Mouse (Mus musculus): Measurements from ENCODE around the gene Kcng1. TPM values are rescaled to one million over a fixed set of nuclear protein-coding genes. Genes with fewer than 3 reads are reported as not detected.

Kcng1 gene
- polyA plus RNA-seq, 1 experiment = not detected

- TF ChIP-seq CTCF (IDR thresholded peaks at IDR 0.05; ENCODE audit: insufficient read depth, low read depth, low read length) (no peak), POLR2A (IDR thresholded peaks at IDR 0.05; ENCODE audit: insufficient read depth, low read depth, low read length) (no peak)
- Histone ChIP-seq H3K27ac (ENCODE audit: insufficient read depth, low read depth, low read length) (no peak overlapping the region), H3K4me3 (ENCODE audit: insufficient read depth, low read depth, low read length) (no peak overlapping the region), H3K4me1 (ENCODE audit: control insufficient read depth, insufficient read depth, low read length) (no peaks in the 10 kb centered on the region)
- WGBS = 85% methylated on average over 8 of the region's 8 CpGs
Measured at GRCm38 (mm10) chr2:168299650-168300049, 18.1 kb upstream of the Kcng1 start.

DNA sequence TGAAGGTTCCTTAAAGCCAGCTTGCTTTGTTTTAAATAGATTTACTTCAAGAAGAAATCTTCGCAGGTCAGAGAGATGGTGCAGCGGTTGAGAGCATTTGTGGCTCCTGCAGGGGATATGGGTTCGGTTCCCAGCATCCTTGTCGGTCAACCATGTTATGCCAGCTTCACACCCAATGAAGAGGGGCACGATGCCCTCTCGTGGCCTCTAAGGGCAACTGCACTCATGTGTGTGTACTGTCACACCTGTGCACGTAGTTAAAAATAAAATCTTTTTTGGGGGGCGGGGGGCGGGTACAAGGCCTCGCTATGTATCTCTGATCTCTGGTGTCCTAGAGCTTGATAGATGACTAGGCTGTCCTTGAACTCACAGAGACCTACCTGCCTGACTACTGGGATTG, 15.0 kb upstream of the Kcng1 start:
- no peak overlapping the region for H3K4me3 ChIP-seq (ENCODE audit: insufficient read depth, low read depth, low read length)

DNA sequence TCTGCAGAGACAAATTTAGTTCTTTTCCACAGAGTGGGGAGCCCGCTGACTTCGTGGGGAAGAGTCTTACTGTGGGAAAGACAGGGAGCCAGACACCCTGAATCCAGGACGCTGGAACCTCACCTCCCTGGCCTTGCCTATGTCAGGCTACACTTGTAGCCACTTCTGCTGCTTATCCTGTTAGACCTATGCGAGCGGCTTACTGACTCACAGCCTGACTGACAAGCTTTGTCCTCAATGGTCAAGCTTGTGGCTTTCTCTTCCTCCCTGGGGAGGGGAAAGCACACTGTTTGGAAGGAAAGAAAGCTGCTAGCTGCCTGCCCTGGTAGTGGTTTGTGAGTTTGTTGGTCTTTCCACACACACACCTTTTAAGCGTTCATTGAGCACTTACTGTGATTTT, 11.0 kb upstream of the Kcng1 start:
- H3K4me1 ChIP-seq (ENCODE audit: control insufficient read depth, insufficient read depth, low read length) = no peaks in the 10 kb centered on the region
- 59% methylated on average over 6 of the region's 6 CpGs for WGBS

More for the DNA sequence above, 15.0 kb upstream of the Kcng1 start:
- no peaks in the 10 kb centered on the region for H3K4me1 ChIP-seq (ENCODE audit: control insufficient read depth, insufficient read depth, low read length)
- no peak overlapping the region for H3K27ac ChIP-seq (ENCODE audit: insufficient read depth, low read depth, low read length)
- TF ChIP-seq POLR2A (IDR thresholded peaks at IDR 0.05; ENCODE audit: insufficient read depth, low read depth, low read length) = no peak
- TF ChIP-seq CTCF (IDR thresholded peaks at IDR 0.05; ENCODE audit: insufficient read depth, low read depth, low read length) = no peak
- WGBS = 90% methylated on average over 10 of the region's 10 CpGs

GRCm38 (mm10) chr2:168292041-168292440, 10.5 kb upstream of the Kcng1 start:
- no peaks in the 10 kb centered on the region for H3K4me1 ChIP-seq (ENCODE audit: control insufficient read depth, insufficient read depth, low read length)
- no peak overlapping the region for H3K4me3 ChIP-seq (ENCODE audit: insufficient read depth, low read depth, low read length)
- H3K27ac ChIP-seq (ENCODE audit: insufficient read depth, low read depth, low read length) = no peak overlapping the region
- TF ChIP-seq POLR2A (IDR thresholded peaks at IDR 0.05; ENCODE audit: insufficient read depth, low read depth, low read length) = no peak
- TF ChIP-seq CTCF (IDR thresholded peaks at IDR 0.05; ENCODE audit: insufficient read depth, low read depth, low read length) = no peak
- WGBS = 29% methylated on average over 10 of the region's 10 CpGs

More for the DNA sequence above, 11.0 kb upstream of the Kcng1 start:
- no peak overlapping the region for H3K27ac ChIP-seq (ENCODE audit: insufficient read depth, low read depth, low read length)
- H3K4me3 ChIP-seq (ENCODE audit: insufficient read depth, low read depth, low read length) = no peak overlapping the region
- TF ChIP-seq CTCF (IDR thresholded peaks at IDR 0.05; ENCODE audit: insufficient read depth, low read depth, low read length) (no peak), POLR2A (IDR thresholded peaks at IDR 0.05; ENCODE audit: insufficient read depth, low read depth, low read length) (no peak)

DNA sequence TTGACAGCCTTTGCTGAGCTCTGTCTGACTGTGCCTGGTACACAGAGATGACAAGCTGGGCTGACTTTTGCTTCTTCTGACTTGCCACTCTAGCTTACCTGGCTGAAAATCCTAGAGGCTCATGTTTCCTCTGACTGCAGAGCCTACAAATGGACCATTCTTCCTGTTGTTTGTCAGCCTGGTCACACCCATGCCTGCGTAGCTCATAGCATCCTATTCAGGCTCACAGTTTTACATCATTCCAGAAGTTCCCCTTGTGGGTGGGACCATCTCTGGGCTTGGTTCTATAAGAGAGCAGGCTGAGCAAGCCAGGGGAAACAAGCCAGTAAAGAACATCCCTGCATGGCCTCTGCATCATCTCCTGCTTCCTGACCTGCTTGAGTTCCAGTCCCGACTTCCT, 8.3 kb upstream of the Kcng1 start:
- Histone ChIP-seq H3K4me3 (ENCODE audit: insufficient read depth, low read depth, low read length) (no peak overlapping the region), H3K4me1 (ENCODE audit: control insufficient read depth, insufficient read depth, low read length) (no peaks in the 10 kb centered on the region), H3K27ac (ENCODE audit: insufficient read depth, low read depth, low read length) (no peak overlapping the region)
- 87% methylated on average over 2 of the region's 2 CpGs for WGBS
- TF ChIP-seq CTCF (IDR thresholded peaks at IDR 0.05; ENCODE audit: insufficient read depth, low read depth, low read length) (no peak), POLR2A (IDR thresholded peaks at IDR 0.05; ENCODE audit: insufficient read depth, low read depth, low read length) (no peak)

GRCm38 (mm10) chr2:168289016-168289415, 7.5 kb upstream of the Kcng1 start:
- 57% methylated on average over 9 of the region's 9 CpGs for WGBS
- H3K4me1 ChIP-seq (ENCODE audit: control insufficient read depth, insufficient read depth, low read length) = no peaks in the 10 kb centered on the region
- TF ChIP-seq POLR2A (IDR thresholded peaks at IDR 0.05; ENCODE audit: insufficient read depth, low read depth, low read length) (no peak), CTCF (IDR thresholded peaks at IDR 0.05; ENCODE audit: insufficient read depth, low read depth, low read length) (no peak)
- H3K27ac ChIP-seq (ENCODE audit: insufficient read depth, low read depth, low read length) = no peak overlapping the region
- no peak overlapping the region for H3K4me3 ChIP-seq (ENCODE audit: insufficient read depth, low read depth, low read length)

GRCm38 (mm10) chr2:168286987-168287386, 5.5 kb upstream of the Kcng1 start:
- whole genome bisulfite sequencing = 24% methylated on average over 3 of the region's 3 CpGs
- Histone ChIP-seq H3K4me3 (ENCODE audit: insufficient read depth, low read depth, low read length) (no peak overlapping the region), H3K4me1 (ENCODE audit: control insufficient read depth, insufficient read depth, low read length) (no peaks in the 10 kb centered on the region), H3K27ac (ENCODE audit: insufficient read depth, low read depth, low read length) (no peak overlapping the region)
- no peak for TF ChIP-seq POLR2A (IDR thresholded peaks at IDR 0.05; ENCODE audit: insufficient read depth, low read depth, low read length)
- TF ChIP-seq CTCF (IDR thresholded peaks at IDR 0.05; ENCODE audit: insufficient read depth, low read depth, low read length) = no peak

DNA sequence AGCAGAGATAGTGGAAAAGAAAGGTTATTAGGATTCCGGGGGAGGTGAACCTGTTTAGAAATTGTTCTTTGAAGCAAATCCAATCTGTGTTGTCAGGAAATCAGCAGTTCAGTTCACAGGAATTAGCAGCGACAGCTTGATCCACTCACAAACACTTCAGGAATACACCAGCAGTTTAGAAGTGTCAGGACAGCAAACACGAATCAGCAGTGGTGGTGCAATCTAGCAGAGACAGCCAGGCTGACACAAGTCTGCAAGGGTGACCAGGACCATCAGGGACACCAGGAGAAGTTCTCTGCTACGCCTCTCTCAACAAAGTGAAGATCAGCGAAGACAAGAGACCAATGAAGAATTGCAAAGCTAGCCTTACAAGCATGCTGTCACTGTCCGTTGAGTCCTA, 3.6 kb upstream of the Kcng1 start:
- no peak for TF ChIP-seq POLR2A (IDR thresholded peaks at IDR 0.05; ENCODE audit: insufficient read depth, low read depth, low read length)
- TF ChIP-seq CTCF (IDR thresholded peaks at IDR 0.05; ENCODE audit: insufficient read depth, low read depth, low read length) = no peak
- WGBS = 90% methylated on average over 6 of the region's 6 CpGs
- peaks cover 13% of the 10 kb centered on the region for H3K4me1 ChIP-seq (ENCODE audit: control insufficient read depth, insufficient read depth, low read length)
- no peak overlapping the region for H3K27ac ChIP-seq (ENCODE audit: insufficient read depth, low read depth, low read length)
- H3K4me3 ChIP-seq (ENCODE audit: insufficient read depth, low read depth, low read length) = no peak overlapping the region

- 3% methylated on average over 77 of the region's 82 CpGs for WGBS
- TF ChIP-seq CTCF (IDR thresholded peaks at IDR 0.05; ENCODE audit: insufficient read depth, low read depth, low read length) (no peak), POLR2A (IDR thresholded peaks at IDR 0.05; ENCODE audit: insufficient read depth, low read depth, low read length) (no peak)
- Histone ChIP-seq H3K4me3 (ENCODE audit: insufficient read depth, low read depth, low read length) (peak overlapping the region; percentile 40), H3K27ac (ENCODE audit: insufficient read depth, low read depth, low read length) (no peak overlapping the region), H3K4me1 (ENCODE audit: control insufficient read depth, insufficient read depth, low read length) (peaks cover 13% of the 10 kb centered on the region)
Measured at GRCm38 (mm10) chr2:168280729-168281581, 581 bp downstream of the Kcng1 start.
